Mouse (Mus musculus): ENCODE measurements around the gene Rab3ip.

- TF ChIP-seq EP300 (IDR thresholded peaks at IDR 0.05) (no peak), CTCF (IDR thresholded peaks at IDR 0.05) (no peak)
Observed at GRCm38 (mm10) chr10:116986264-116987082, 35.9 kb upstream of the Rab3ip start, which contains the start of gene Best3.
